Mouse (Mus musculus) splenic B cell, adult 2 months (primary cell): ENCODE results near the gene Cnnm1.

Experiments
- DNase-seq: peaks from one replicate; pipeline ENCODE4 v3.0.0-alpha.2; 2011; ENCODE audit warnings: low read depth, low spot score
- H3K27me3 ChIP-seq: 2 replicates; pipeline ENCODE4 v1.6.1; 2012; ENCODE audit warnings: mild to moderate bottlenecking, low read length, moderate library complexity, mixed read lengths; ENCODE audit not compliant: control insufficient read depth, poor library complexity, insufficient read depth, severe bottlenecking
- H3K36me3 ChIP-seq: 2 replicates; pipeline ENCODE4 v1.6.1; 2012; ENCODE audit warnings: mild to moderate bottlenecking, low read length, moderate library complexity, mixed read lengths; ENCODE audit not compliant: control insufficient read depth, poor library complexity, insufficient read depth, severe bottlenecking

The Cnnm1 gene

DNA sequence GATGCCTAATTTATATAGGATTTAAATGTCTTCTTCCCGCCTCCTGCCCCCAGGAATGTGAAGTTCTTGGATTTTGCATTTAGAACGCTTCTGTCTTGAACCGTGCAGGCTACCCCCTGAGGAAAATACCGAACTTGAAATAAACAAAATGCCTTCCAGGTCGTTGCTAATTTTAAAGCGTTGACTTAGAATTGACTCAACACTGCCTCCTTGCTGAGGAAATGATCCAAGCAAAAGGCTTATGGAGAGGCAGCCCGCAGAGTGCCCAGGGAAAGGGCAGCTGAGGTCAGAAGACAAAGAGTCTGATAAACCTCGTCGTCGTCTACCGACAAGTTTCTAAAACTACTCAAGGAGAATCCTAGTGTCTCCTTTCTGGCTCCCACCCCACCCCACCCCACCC, 86.9 kb downstream of the Cnnm1 start:
- Histone ChIP-seq H3K36me3 (no peaks in the 10 kb centered on the region), H3K27me3 (no peaks in the 10 kb centered on the region)
- DNase-seq: peak; percentile 29

DNA sequence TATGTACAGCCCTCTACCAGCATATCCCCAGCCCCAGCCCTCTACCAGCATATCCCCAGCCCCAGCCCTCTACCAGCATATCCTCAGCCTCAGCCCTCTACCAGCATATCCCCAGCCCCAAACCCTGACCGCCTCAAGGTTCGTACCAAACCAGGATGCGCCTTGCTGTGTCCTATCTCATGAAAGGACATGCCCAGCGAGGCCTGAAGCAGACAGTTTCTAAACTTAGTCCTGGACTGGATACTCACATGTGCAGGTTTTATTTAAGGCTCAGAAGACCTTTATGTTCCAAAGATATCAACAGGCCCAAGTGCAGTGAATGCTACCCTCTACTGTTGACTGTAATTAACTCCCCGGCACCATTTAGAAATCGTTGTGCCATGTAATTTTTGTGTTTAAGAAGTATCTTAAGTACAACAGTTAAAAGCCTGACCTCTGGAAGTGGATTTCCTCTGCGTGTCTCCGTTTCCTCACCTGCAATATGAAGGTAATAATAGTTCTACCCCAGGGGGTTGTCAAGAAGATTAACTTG, 87.9 kb downstream of the Cnnm1 start:
- Histone ChIP-seq H3K36me3 (no peaks in the 10 kb centered on the region), H3K27me3 (no peaks in the 10 kb centered on the region)
- DNase-seq: no peak

GRCm38 (mm10) chr19:43530197-43530770, 90.0 kb downstream of the Cnnm1 start:
- Histone ChIP-seq H3K36me3 (no peaks in the 10 kb centered on the region), H3K27me3 (no peaks in the 10 kb centered on the region)
- peak; percentile 91 for DNase-seq

DNA sequence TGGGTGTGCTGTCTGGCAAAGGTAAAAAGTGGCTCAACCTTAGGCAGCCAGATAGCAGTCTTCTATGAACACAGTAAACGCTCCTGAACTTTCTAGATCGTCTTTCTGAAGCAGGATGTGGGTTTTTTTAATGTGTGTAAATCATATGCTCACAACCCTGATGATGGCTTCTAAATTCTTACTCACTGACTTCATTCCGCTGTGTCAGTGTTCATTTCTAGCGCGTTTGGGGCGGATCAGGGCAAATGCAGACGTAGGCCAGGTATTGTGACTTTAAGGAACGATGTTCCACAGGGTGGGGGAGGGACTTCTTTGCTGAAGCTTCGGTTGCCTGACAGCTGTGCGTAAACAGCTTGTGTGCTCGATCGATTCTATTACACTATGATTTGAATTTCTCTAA, 90.7 kb downstream of the Cnnm1 start:
- no peaks in the 10 kb centered on the region for H3K36me3 ChIP-seq
- DNase-seq: peak; percentile 67
- no peaks in the 10 kb centered on the region for H3K27me3 ChIP-seq

- no peak for DNase-seq
- H3K36me3 ChIP-seq: no peaks in the 10 kb centered on the region
- H3K27me3 ChIP-seq: no peaks in the 10 kb centered on the region
Observed at GRCm38 (mm10) chr19:43535372-43535771, 95.1 kb downstream of the Cnnm1 start.

DNA sequence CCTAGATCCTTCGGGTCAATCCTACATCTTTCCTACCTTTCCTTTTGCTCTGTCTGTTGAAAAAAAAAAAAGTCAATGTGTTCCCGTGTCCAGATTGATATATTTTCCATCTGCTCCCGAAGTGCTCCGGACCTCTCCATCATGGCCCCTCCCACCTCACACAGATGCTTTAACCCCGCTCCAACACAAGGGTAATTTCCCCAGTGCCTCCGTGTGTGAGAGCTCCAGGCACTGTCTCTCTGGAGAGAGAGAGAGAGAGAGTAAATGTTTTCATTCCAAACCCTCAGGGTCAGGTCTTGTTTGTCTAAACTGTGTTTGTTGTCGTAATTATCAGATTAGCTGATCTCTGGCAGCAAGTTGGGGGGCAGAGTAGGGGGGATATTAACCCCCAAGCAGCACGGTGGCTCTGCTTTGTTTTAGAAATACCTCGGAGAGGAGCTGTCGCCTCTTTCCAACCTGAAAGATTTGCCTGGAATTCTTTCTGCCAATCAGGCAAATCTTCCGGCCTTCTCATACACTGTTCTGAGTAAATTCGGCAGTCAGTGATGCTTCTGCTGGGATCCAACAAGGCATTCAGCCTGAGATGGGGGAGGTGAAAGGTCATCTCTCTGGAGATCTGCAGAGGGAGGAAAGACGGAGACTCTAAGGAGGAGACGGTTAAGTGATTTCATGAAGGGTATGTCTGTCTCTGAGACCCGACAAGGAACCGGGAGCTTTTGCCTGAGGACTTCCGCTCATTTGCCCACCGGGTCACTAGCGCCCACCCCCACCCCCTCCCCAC, 106.3 kb downstream of the Cnnm1 start:
- Histone ChIP-seq H3K27me3 (no peaks in the 10 kb centered on the region), H3K36me3 (no peaks in the 10 kb centered on the region)
- no peak for DNase-seq
